Mouse (Mus musculus): ENCODE results near the gene Ldhb.

DNA sequence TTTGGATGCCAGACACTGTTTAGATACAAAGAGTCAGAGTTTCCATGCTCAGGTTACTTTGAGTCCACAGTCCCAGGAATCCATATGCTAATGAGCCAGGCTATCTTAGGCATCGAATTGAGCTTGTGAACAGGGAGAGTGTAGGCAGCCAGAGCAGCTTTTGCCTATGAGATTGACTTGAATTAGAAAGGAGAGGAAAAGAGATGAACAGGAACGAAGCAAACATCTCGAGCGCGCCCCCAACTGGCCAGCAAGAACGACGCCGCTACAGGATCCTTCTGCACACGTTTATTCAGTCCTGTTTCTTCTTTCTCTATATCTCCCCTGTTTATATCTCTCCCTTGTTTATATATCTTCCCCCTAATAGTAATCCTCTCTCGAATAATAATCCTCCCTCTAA, 7.2 kb upstream of the Ldhb start:
- TF ChIP-seq POLR2A (IDR thresholded peaks at IDR 0.05; ENCODE audit: insufficient read depth, low read depth, low read length): no peak
- no peak for TF ChIP-seq EP300 (IDR thresholded peaks at IDR 0.05; ENCODE audit: insufficient read depth, low read depth, low read length)

Measured in heart, adult 2 months (tissue).